Mouse (Mus musculus) heart, embryonic 16.5 days (tissue): ENCODE results near the gene Cant1. TPM values are rescaled to one million over a fixed set of nuclear protein-coding genes. Genes with fewer than 3 reads are reported as not detected.

Experiments used
- ATAC-seq: fragments of 200-750 bp; cut with Nextera tagmentation; replicated peaks from 2 replicates; pipeline ENCODE4 v1.8.0; 2017; ENCODE audit warnings: moderate number of reproducible peaks; ENCODE audit not compliant: insufficient read depth, low FRiP score; ENCODE audit errors: extremely low read depth
- H3K27ac ChIP-seq: fragments of 300-500 bp; sonication (generic); 2 replicates; pipeline ENCODE4 v1.5.1; 2014; ENCODE audit warnings: mild to moderate bottlenecking, low read length, control low read depth, moderate library complexity
- H3K27me3 ChIP-seq: fragments of 300-500 bp; sonication (generic); 2 replicates; pipeline ENCODE4 v1.6.1; 2014; ENCODE audit warnings: low read length, mixed read lengths; ENCODE audit not compliant: control insufficient read depth, insufficient read depth
- H3K36me3 ChIP-seq: fragments of 300-500 bp; sonication (generic); 2 replicates; pipeline ENCODE4 v1.6.1; 2014; ENCODE audit not compliant: control insufficient read depth, insufficient read depth
- H3K4me1 ChIP-seq: fragments of 300-500 bp; sonication (generic); 2 replicates; pipeline ENCODE4 v1.6.1; 2014; ENCODE audit warnings: low read length, mixed read lengths; ENCODE audit not compliant: control insufficient read depth, insufficient read depth
- H3K4me2 ChIP-seq: fragments of 300-500 bp; sonication (generic); 2 replicates; pipeline ENCODE4 v1.6.1; 2014; ENCODE audit warnings: low read depth, mild to moderate bottlenecking, control low read depth, low read length
- H3K4me3 ChIP-seq: fragments of 300-500 bp; sonication (generic); 2 replicates; pipeline ENCODE4 v1.5.1; 2014; ENCODE audit warnings: mild to moderate bottlenecking, control low read depth, low read length
- H3K9ac ChIP-seq: fragments of 300-500 bp; sonication (generic); 2 replicates; pipeline ENCODE4 v1.6.1; 2014; ENCODE audit warnings: low read length, control low read depth
- H3K9me3 ChIP-seq: fragments of 300-500 bp; sonication (generic); replicated peaks from 2 replicates; pipeline ENCODE4 v1.6.1; 2016; ENCODE audit warnings: low read length; ENCODE audit not compliant: control insufficient read depth
- WGBS: fragments of 180-500 bp; shearing (Covaris S2); extraction: QIAGEN DNeasy Blood & Tissue Kit; methylation state at CpG from one replicate; pipeline ENCODE4 v1.1.7; 2014; 5-methylcytosine and 5-hydroxymethylcytosine counted together
- polyA plus RNA-seq: library from polyadenylated mRNA; unstranded; fragments of >200 nt; fragmentation: Nextera tagmentation; extraction: Ambion mirVana; gene quantifications from 2 replicates; pipeline ENCODE4 v1.2.1, GENCODE M21; 2015

Gene Cant1
- polyA plus RNA-seq, 1 experiment from 2014 or later, result 20.2 TPM

DNA sequence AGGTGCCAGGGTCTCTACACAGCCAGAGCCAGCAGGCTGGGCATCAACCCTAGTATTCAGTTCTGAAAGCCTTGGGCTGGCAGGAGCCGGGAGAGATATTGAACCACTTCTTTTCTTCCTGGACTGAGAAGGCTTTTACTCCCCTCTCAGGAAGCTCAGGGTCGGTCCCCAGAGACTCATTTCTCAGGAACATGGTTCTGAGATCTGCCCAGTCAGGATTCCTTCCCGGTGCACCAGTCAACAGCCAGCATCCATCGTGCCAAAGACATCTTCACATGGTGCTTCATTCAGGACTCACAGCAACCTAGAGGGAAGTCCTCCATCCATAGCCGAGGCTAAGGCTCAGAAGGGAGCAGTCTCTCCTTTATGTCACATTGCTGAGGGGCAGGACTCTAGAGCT, 44.4 kb downstream of the Cant1 start:
- ATAC-seq, result no peak
- Histone ChIP-seq H3K4me3 (no peak overlapping the region), H3K4me2 (no peak overlapping the region), H3K4me1 (peaks cover 3% of the 10 kb centered on the region), H3K9me3 (no peaks in the 10 kb centered on the region), H3K36me3 (no peaks in the 10 kb centered on the region), H3K27ac (no peak overlapping the region), H3K9ac (no peak overlapping the region), H3K27me3 (no peaks in the 10 kb centered on the region)
- 59% methylated on average over 5 of the region's 5 CpGs for WGBS

DNA sequence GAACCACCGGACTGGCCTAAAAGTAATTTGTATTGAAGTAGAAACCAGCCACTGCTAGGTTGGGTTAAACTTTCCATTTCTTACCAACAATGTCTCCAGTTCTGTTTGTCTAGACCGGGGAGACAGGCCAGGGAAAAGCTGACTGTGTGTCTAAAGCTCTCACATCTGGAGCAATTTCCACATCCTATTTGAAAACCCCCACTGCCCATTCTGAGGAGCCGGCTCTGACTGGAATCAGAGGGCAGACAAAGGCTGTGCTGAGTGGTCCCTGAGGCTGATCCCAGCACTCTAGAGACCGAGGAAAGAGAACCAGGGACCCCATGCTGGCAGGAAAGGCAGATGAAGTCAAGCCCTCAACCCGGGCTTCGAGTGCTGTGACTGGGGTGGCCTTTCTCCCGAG, 46.2 kb downstream of the Cant1 start:
- Histone ChIP-seq H3K36me3 (no peaks in the 10 kb centered on the region), H3K4me3 (no peak overlapping the region), H3K9me3 (no peaks in the 10 kb centered on the region), H3K27ac (no peak overlapping the region), H3K9ac (no peak overlapping the region), H3K4me1 (no peaks in the 10 kb centered on the region), H3K4me2 (no peak overlapping the region), H3K27me3 (no peaks in the 10 kb centered on the region)
- ATAC-seq, result no peak
- 56% methylated on average over 7 of the region's 7 CpGs for WGBS

DNA sequence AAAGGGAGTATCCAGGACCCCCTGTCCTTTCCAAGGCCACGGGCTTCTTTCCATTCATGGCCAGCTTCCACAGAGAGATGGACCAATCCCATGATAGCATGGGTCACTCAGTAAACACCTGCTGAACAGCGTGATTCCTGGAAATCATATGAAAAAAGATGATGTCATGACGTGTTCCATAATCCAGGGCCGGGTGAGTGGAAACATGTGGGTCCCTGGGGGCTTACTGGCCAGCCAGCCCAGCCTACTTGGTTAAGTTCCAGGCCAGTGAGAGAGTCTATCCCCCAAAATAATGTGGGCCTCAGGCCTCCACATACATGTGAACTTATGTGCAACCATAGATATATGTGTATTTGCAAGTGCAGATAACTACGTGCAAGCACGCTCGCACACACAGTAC, 47.0 kb downstream of the Cant1 start:
- no peak overlapping the region for H3K9ac ChIP-seq
- H3K27ac ChIP-seq, result no peak overlapping the region
- ATAC-seq, result no peak
- H3K4me2 ChIP-seq, result no peak overlapping the region
- H3K4me1 ChIP-seq, result no peaks in the 10 kb centered on the region
- WGBS, result 80% methylated on average over 7 of the region's 7 CpGs
- no peak overlapping the region for H3K4me3 ChIP-seq
- H3K36me3 ChIP-seq, result no peaks in the 10 kb centered on the region
- H3K9me3 ChIP-seq, result no peaks in the 10 kb centered on the region
- no peaks in the 10 kb centered on the region for H3K27me3 ChIP-seq

DNA sequence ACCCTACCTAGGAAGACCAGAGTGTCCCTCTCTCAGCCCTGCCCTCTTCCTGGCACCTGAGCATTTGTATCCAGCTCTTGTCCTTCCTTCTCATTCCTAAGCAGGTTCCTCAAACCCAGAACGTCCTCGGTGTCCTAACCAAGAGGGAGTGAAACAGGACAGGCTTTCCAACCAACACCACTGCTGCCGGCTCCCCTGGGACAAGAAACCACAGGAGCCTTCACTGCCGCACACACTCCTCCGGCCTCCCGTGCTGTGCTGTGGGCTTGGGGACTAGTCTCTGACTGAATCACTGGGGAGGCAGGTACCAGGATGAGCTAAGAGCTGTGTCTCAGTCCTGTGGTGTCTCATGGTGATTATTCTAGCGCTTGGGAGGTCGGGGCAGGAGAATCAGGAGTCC, 49.2 kb downstream of the Cant1 start:
- ATAC-seq, result no peak

DNA sequence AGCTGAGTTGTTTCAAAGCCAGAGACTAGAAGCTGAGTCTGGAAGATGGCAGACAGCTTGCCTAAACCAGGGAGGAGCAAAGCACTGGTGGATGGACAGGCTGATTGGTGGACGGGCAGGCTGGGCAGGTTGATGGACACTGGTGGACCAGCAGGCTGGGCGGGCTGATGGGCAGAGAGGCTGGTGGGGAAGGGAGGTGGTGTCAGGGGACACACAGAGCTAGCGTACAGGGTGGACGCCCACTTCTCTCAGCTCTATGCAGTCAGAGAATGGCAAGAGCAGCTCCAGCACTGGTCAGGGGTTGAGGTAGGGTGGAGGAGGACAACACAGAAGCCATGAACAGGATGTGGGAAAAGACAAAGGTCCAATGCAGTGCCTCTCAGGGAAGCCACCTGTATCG, 49.6 kb downstream of the Cant1 start:
- no peaks in the 10 kb centered on the region for H3K9me3 ChIP-seq
- H3K4me1 ChIP-seq, result peaks cover 6% of the 10 kb centered on the region; the same call in 1 of the 2 replicates
- H3K9ac ChIP-seq, result no peak overlapping the region
- no peaks in the 10 kb centered on the region for H3K27me3 ChIP-seq
- ATAC-seq, result no peak
- no peak overlapping the region for H3K27ac ChIP-seq
- H3K4me3 ChIP-seq, result no peak overlapping the region
- H3K4me2 ChIP-seq, result no peak overlapping the region
- WGBS, result 76% methylated on average over 5 of the region's 5 CpGs
- H3K36me3 ChIP-seq, result no peaks in the 10 kb centered on the region

More for the DNA sequence above, 49.2 kb downstream of the Cant1 start:
- no peaks in the 10 kb centered on the region for H3K27me3 ChIP-seq
- 58% methylated on average over 8 of the region's 8 CpGs for WGBS
- no peaks in the 10 kb centered on the region for H3K36me3 ChIP-seq
- no peaks in the 10 kb centered on the region for H3K9me3 ChIP-seq
- H3K4me2 ChIP-seq, result no peak overlapping the region
- peaks cover 6% of the 10 kb centered on the region; the same call in 1 of the 2 replicates for H3K4me1 ChIP-seq
- H3K27ac ChIP-seq, result no peak overlapping the region
- H3K9ac ChIP-seq, result no peak overlapping the region
- no peak overlapping the region for H3K4me3 ChIP-seq

DNA sequence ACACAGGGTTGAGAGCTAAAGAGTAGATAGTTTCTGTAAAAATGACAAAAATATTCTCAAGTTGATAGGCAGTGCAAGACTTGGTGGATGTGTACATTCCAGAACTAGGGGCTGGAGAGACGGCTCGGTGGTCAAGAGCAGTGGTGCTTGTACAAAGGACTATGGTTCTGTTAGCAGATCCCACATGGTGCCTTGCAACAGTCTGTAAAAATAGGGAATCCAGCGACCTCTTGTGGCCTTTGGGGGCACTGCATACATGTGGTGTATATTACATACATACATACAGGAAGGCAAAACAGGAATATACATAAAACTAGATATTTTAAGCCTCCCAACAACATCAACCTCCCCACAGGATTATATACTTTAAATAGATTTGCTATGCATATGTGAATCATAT, 50.6 kb downstream of the Cant1 start:
- no peak for ATAC-seq
- Histone ChIP-seq H3K4me1 (peaks cover 9% of the 10 kb centered on the region), H3K27me3 (no peaks in the 10 kb centered on the region), H3K4me3 (no peak overlapping the region), H3K9me3 (no peaks in the 10 kb centered on the region), H3K27ac (no peak overlapping the region), H3K4me2 (no peak overlapping the region), H3K9ac (no peak overlapping the region), H3K36me3 (no peaks in the 10 kb centered on the region)
- 60% methylated on average over 3 of the region's 3 CpGs for WGBS

DNA sequence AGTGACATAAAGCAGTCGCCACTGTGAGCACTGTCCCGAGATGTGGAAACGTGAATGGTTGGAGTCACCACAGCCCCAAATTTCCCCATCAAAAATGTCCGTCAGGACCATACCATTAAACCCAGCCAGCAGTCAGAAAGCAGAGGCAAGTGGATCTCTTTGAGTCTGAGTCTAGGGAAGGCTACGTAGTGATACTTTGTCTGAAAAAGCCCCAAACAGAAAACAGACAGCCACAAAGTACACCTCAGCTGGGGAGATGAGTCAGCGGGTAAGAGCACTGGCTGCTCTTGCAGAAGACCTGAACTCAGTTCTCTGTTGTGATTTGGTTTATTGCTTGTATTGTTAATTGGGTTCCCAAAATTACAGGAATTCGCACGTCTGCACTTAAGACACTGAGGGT, 52.3 kb downstream of the Cant1 start:
- Histone ChIP-seq H3K36me3 (no peaks in the 10 kb centered on the region), H3K9ac (no peak overlapping the region), H3K4me3 (no peak overlapping the region), H3K9me3 (no peaks in the 10 kb centered on the region), H3K27ac (no peak overlapping the region), H3K4me1 (peaks cover 21% of the 10 kb centered on the region), H3K4me2 (no peak overlapping the region), H3K27me3 (no peaks in the 10 kb centered on the region)
- WGBS, result 63% methylated on average over 8 of the region's 8 CpGs
- ATAC-seq, result no peak

DNA sequence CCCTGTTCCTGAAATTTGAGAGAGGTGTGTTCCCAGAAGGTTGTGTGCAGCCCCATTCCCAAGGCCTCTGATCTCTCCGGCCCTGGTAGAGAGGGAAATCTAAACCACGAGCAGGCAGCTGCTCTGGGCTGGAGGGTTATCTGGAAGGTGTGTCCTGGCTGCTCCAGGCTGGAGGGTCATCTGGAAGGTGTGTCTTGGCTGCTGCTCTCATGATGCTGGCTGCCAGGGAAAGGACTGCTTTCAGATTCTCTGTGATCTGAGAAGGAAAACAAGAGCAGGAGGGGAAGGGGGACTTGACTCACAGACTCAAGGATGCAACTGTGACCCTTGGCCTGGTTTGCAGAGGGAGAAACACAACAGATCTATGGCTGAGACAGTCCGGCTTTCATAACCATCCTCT, 52.8 kb downstream of the Cant1 start:
- Histone ChIP-seq H3K4me1 (peaks cover 21% of the 10 kb centered on the region), H3K9me3 (no peaks in the 10 kb centered on the region), H3K27me3 (no peaks in the 10 kb centered on the region), H3K9ac (no peak overlapping the region), H3K4me3 (no peak overlapping the region), H3K4me2 (no peak overlapping the region), H3K27ac (no peak overlapping the region), H3K36me3 (no peaks in the 10 kb centered on the region)
- no peak for ATAC-seq
- WGBS, result 53% methylated on average over 3 of the region's 3 CpGs

DNA sequence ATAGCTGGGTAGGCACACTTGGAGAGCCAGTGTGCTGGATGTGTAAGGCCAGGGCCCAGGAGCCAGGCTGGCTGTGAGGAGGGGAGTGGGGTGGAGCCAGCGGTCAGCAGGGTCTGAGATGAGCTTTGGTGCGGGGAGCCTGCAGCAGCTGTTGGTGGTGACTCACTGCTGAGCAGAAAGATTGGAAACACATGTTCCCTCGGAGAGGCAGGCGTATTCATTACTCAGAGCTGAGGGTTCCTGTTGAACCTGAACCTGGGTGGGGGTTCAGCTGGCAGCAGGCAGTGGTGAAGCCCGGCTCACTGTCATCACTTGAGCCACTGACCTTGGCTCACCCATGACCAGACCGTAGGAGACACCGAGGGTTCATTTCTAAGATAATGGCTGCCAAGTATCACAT, 53.7 kb downstream of the Cant1 start:
- Histone ChIP-seq H3K27ac (peak overlapping the region; percentile 62), H3K9ac (no peak overlapping the region), H3K27me3 (no peaks in the 10 kb centered on the region), H3K4me2 (no peak overlapping the region), H3K4me3 (no peak overlapping the region), H3K4me1 (peaks cover 30% of the 10 kb centered on the region), H3K36me3 (no peaks in the 10 kb centered on the region), H3K9me3 (no peaks in the 10 kb centered on the region)
- 0 out of 2 replicates have a peak, but pooled peaks have one; percentile 19 for ATAC-seq
- 53% methylated on average over 7 of the region's 7 CpGs for WGBS

DNA sequence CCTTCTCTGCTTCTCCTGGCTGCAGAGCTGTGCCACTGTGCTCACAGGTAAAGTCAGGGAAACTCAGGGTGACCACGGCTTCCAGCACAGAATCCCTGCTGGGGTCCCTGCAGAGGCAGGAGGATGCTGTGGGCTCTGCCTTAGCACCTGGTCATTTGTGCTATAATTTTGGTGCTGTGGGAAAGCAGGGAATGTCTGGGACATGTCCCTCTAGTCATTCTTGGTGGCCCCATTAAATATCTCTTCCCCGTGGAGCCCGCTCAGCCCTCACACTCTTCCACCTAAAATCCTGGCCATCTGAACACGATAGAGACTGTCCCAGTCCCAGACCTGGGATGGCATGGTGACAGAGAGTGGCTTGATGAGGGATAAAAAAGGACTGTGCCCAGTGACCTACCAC, 54.9 kb downstream of the Cant1 start:
- Histone ChIP-seq H3K9ac (no peak overlapping the region), H3K27me3 (no peaks in the 10 kb centered on the region), H3K4me1 (peaks cover 30% of the 10 kb centered on the region), H3K27ac (no peak overlapping the region), H3K36me3 (no peaks in the 10 kb centered on the region), H3K9me3 (no peaks in the 10 kb centered on the region), H3K4me2 (no peak overlapping the region), H3K4me3 (no peak overlapping the region)
- ATAC-seq, result no peak
- 74% methylated on average over 4 of the region's 4 CpGs for WGBS
